Mouse (Mus musculus): ENCODE data around the gene Ganab. TPM values are rescaled to one million over a fixed set of nuclear protein-coding genes. Genes with fewer than 3 reads are reported as not detected.
"Not testable (repeated sequence)": the region's sequence is repeated elsewhere in the genome, so short reads cannot be mapped to it uniquely, and the experiment has no call there.

The Ganab gene
- total RNA-seq, 2 experiments from 2014 or later: 48.5 to 52.2 TPM

DNA sequence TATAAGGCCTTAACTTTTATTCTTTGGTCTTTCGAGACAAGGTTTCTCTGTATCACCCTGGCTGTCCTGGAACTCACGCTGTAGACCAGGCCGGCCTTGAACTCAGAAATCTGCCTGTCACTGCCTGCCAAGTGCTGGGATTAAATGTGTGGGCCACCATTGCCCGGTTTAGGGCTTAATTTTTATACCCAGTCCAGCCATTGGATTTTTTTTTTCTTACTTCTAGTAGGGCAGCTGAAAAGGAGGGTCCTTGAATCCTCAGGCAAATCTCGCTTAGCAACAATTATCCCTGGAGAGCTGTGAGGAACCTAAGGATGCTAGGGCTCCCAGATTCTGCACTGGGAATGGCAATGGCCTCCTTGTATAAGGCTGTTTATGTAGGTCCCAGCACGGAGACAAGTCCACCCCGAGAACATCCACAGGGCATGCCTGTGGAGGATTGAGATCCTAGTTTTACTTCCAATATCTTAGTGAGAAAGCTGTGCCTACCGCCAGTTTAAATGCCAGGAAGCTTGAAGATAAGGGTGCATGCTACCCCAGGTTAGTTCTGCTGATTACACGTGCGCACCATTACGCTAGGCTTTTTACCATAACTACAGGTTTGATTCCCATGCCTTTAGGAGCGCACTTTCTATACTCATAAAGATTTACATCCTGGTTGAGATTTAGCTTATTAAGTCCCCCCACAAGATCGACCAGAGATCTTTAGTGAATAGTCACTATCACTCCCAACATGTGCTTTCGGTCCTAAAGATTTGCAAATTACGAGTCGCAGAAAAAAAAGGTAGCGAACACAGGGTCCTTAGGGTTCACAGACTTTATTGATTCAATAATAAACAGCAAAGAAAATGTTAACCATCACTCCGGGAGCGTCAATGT, 10.0 kb upstream of the Ganab start:
- intact Hi-C loops (cut with DNase I): no loop called here
- no peak for DNase-seq

DNA sequence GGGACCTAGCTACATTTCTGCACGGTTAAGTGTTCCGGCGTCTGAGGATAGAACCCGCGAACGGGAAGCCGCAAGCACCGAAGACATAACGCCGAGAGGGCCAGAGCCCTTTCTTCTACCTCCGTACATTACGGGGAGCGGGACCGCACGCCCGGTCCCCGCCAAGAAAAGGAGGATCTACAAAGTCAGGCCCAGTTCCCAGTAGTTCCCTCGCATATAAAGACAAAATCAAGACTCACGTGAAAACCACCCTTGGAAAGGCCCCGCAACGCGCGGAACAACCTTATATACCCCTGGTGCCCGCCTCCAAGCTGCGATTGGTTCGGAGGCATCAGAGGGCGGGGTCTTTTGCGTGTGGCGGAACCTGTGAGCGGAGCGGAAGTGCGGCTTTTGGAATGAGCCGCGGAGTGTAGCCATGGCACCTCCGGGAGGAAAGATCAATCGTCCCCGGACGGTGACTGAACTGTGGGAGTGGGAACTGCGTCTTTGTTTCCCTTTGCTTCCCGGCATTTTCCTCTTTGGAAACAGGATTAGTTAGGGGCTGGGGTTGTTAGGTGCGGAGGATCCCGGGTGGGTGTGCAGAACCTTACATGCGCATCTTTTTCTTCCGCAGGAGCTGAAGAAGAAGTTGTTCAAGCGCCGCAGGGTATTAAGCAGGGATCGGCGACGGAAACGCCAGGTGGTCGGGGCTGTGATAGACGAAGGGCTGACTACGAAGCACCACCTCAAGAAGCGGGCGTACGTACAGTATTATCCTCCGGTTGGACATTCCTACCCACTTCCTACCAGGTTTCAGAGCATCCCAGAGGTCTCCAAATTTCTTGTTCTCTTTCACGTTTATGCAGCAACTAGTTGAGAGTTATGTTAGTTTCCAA, 9.1 kb upstream of the Ganab start, which contains the start of the genes 1810009A15Rik and Gm49416:
Gene 1810009A15Rik (plus strand): TSS at position 343 of the 875 bp plus-strand sequence.
Gene Gm49416 (plus strand): TSS at position 416 of the 875 bp plus-strand sequence.
- intact Hi-C loops (cut with DNase I): no loop called here
- DNase-seq: peak; percentile 92 to 93

DNA sequence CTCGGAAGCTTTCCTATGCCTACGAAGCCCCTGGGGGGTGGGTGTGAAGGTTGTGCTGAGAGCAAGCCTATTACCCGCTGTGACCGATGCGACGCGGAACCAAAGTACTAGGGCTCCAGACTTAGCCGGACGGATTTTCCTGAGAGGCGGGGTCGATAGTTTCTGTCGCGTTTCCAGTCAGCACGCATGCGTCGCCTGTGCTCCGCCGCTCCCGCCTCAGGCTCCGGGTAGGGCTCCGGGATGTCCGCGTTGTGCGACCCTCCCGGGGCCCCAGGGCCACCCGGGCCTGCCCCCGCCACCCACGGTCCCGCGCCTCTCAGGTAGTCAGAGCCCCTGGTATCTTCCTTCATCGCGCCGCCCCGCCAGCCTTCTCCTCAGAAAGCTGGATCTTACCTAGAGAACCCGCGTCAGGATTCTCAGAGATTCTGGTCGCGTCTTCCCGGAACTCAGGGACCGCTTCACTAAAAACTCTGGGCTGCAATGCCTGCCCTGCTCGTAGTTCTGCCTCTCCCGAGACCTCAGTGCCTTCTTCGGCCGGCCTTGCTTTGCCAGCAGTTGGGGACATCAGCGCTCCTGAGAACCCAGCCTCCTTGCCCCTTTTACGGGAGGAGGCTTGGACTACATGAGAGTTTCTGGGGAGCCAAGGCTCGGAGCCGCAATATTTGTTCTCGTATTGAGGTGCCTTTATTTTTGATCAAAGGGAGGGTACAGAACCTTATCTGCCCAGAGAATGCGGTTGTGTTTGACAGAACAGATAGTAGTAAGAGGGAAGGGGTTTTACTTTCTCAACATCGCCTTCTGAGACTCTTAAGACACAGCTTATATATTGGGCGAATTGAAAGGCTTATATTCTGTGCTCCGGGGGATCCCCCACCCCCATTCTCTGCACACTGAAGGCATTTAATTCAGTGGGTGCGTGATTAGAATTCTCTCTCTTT, 4.8 kb upstream of the Ganab start, which contains the start of gene Ints5:
Gene Ints5 (plus strand): TSS at position 177 of the 938 bp plus-strand sequence.
- intact Hi-C loops (cut with DNase I): loop anchor here (2.0 kb wide), 1 partner anchor 48 kb away; the partner anchor contains the start of gene Mta2
- DNase-seq: peak; percentile 87

DNA sequence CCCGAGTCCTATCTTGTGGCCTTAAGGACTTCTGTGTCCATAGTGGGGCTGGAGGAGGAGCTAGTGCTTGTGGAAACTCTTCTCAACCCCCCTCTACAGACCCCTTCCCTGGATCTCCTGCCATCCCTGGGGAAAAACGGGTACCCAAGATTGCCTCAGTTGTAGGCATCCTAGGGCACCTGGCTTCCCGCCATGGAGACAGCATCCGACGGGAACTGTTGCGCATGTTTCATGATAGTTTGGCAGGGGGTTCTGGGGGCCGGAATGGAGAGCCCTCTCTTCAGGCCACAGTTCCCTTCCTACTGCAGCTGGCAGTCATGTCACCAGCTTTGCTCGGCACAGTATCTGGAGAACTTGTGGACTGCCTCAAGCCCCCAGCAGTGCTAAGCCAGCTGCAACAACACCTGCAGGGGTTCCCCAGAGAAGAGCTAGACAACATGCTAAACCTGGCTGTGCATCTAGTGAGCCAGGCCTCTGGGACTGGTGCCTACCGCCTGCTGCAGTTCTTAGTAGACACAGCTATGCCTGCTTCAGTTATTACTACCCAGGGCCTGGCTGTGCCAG, 2.4 kb upstream of the Ganab start:
- intact Hi-C loops (cut with DNase I): no loop called here
- DNase-seq: no peak

DNA sequence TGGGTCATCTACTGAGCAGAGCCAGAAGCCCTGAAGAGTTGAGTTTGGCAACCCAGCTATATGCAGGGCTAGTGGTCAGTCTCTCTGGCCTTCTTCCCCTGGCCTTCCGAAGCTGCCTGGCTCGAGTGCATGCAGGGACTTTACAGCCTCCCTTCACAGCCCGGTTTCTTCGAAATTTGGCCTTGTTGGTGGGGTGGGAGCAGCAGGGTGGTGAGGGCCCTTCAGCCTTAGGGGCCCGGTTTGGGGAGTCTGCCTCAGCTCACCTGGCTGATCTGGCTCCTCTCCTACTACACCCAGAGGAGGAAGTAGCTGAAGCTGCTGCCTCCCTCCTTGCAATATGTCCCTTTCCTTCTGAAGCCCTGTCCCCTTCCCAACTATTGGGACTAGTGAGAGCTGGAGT, 1.6 kb upstream of the Ganab start:
- intact Hi-C loops (cut with DNase I); DNase-seq: not testable (repeated sequence)

DNA sequence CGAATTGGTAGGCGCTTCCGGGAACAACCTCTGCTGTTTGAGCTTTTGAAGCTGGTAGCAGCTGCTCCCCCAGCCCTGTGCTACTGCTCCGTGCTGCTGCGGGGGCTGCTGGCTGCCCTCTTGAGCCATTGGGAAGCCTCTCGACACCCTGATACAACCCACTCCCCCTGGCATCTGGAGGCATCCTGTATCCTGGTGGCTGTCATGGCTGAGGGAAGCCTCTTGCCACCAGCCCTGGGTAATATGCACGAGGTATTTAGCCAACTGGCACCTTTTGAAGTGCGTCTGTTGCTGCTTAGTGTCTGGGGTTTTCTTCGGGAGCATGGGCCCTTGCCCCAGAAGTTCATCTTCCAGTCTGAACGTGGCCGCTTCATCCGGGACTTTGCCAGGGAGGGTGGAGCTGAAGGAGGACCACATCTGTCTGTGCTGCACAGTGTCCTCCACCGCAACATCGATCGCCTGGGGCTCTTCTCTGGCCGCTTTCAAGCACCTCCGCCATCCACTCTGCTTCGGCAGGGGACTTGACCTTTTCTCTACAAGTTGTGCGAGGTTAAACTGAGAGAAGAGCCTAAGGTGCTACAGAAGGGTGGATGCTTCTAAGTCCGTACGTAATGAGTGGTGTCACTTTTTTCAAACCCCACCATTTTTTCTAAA, 533 bp upstream of the Ganab start:
- DNase-seq: peak; percentile 40 to 45
- intact Hi-C loops (cut with DNase I): not testable (repeated sequence)

DNA sequence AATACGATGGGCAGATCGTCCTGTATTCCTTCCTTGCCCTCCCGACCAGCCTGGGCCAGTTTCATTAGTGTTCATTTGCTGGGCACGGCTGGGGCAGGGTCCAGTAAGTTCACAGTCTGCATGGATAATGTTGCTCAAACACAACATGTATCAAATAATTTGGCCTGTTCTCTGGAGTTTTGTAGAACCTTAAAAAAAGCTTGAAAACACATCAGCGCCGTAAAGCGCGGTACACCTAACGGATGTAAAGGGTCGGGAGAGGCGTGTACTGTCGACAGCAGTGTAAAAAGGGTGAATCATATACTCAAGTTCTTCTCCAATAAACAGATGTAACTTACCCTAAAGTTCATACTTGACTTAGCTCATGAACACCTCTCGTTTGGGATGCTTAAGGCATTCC, 705 bp downstream of the Ganab start:
- intact Hi-C loops (cut with DNase I): loop anchor here (2.0 kb wide), 1 partner anchor 22 kb away; the partner anchor contains the start of gene B3gat3
- no peak for DNase-seq

DNA sequence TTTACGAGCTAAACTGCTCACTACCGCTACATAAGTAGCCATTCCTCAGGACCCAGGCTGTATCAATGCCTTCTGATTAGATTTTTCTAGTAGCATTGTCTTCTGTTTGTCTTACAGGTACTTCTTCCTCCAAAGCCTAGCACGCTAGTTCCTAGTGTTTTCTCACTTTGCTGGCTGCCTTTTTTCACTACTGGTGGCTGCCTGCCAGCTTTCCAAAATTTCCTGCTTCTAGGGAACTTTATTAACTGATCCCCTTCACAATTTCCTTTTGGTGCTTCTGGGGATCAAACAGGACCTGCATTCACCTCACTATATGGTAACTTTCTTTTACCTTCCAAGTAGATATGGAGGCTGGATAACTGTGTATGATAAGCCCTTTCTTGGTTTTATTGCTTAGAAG, 1.2 kb downstream of the Ganab start:
- intact Hi-C loops (cut with DNase I): loop anchor here (2.0 kb wide), 1 partner anchor 22 kb away; the partner anchor contains the start of gene B3gat3
- DNase-seq: no peak

DNA sequence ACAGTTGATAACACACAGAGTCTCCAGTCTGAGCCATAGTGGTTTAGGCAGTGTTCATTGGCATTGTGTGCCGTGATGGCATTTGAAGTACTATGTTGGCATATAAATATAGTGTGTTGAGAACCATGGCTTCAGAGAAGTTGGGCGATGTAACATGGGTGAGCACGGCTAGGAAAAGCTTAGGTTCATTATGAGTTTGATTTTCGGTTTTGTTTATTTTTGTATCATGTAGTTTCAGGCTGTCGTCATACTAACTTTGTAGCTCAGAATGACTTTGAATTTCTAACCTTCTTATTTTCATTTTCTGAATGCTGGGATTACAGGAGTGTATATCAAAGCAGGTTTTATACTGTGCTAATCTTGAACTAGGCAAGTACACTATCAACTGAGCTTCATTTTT, 5.5 kb downstream of the Ganab start:
- intact Hi-C loops (cut with DNase I): no loop called here
- DNase-seq: no peak

DNA sequence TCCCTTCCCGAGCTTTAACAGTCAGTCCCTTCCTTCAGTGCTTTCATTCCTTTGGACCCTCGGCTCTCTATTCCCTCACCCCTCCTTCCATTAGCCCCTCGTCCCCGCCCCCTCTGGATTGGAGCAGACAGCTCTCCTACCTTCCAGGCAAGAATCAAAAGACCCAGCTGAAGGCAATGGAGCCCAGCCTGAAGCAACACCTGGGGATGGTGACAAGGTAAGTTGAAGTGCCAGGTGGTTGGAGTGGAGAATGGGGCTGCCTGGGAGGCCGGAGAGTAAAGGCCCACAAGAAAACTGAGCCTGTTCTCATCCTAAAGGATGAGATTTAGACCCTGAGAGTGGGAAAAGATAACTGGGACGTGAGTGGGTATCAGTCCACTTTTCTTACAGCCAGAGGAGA, 10.7 kb downstream of the Ganab start:
- no peak for DNase-seq
- intact Hi-C loops (cut with DNase I): no loop called here

DNA sequence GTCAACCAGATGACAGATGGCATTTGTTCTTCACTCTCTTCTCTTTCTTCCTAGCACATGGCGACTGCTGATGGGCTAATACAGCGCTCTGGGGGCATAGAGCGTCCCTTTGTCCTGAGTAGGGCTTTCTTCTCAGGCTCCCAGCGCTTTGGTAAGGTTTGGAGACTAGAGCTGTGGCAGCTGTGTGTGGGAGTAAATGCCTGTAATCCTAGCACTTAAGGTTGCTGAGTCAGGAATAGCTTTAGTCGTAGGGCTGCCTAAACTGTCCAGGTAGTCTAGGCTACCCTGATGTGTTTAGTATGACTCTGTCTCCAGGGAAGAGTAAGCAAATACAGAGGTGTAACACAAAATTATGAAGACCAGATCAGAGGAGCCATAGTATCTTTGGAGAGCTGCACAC, 13.9 kb downstream of the Ganab start:
- intact Hi-C loops (cut with DNase I): no loop called here
- no peak for DNase-seq

DNA sequence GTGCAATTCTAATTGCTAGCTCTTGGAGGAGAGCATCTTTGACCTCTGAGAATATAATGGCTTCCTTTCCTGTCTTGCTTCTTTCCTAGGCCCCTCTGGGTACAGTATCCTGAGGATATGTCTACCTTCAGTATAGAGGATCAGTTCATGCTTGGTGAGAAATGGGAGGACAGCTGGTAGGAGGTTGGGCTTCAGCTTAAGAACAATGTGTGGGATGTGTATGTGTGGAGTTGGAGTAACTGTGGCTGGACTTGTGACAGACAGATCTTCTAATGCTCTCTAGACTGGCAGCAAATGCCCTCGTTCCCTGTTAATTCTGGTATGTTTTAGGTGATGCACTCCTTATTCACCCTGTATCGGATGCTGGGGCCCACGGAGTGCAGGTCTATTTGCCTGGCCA, 16.3 kb downstream of the Ganab start:
- no peak for DNase-seq

DNA sequence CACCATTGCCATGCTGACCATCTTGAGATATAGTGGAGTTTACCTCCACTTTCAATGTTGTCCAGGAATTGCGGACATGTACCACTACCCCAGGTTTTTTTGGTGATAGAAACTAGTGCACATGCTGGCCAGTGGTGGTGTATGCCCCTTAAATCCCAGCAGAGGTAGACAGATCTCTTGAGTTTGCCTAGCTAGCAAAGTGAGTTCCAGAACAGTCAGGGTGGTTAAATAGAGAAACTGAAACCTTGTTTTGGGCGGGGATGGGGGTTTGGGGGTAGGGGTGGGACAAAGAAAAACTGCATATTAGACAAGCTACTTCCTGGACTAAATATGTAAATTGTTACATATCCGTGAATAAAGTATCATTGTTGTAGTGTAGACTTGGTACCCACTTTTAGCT, 21.1 kb downstream of the Ganab start:
- DNase-seq: no peak
- intact Hi-C loops (cut with DNase I): no loop called here

More for the DNA sequence above, 16.3 kb downstream of the Ganab start:
- intact Hi-C loops (cut with DNase I): no loop called here

DNA sequence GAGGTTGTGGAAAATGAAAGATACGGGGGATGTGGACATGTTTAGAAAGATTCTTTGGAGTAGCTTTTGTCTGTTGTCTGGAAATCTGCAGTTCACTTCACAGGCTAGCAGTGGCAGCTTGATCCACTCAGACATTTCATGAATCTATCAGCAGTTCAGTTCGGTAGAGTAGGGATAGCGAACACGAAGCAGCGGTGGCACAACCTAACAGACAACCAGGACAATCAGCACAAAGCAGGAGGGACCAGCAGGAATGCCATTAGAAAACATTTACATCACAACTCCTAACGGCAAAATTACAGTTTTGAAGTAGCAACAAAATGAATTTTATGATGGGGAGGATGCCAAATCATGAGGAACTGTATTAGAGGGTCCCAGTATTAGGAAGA, 21.8 kb downstream of the Ganab start:
- no peak for DNase-seq
- intact Hi-C loops (cut with DNase I): loop anchor here (2.0 kb wide), 1 partner anchor 21 kb away; the partner anchor contains the start of gene Ganab

DNA sequence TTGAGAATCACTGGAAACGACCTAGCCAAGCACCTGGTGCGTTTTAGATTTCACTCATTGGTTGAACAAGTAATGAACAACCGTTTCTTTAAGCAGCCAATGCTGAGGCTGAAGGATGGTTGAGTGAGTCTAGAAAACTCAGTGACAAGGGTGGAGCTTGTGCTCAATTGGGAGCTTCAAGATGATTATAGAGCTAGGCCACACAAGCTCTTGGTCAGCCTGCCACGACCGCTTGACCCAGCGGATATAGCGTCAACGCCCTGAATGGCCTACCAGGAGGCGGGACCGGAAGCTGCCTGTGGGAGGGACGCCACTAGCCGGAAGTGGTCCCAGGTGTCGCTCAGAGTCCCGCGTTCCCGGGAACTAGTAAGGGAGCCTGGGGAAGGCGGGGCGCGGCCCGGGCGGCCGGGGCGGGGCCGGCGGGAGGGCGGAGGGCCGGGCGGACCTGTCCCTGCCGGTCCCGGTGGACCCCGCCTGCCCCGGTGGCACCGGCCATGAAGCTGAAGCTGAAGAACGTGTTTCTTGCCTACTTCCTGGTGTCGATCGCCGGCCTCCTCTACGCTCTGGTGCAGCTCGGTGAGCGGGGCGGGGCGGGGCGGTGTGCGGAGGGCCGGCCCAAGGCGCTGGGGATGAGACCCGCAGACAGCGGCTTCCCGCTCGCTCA, 22.3 kb downstream of the Ganab start, which contains the start of gene B3gat3:
Gene B3gat3 (plus strand): TSS at position 302 of the 664 bp plus-strand sequence.
- peak; percentile 97 for DNase-seq
- intact Hi-C loops (cut with DNase I): loop anchor here (2.0 kb wide), 1 partner anchor 21 kb away; the partner anchor contains the start of gene Ganab

DNA sequence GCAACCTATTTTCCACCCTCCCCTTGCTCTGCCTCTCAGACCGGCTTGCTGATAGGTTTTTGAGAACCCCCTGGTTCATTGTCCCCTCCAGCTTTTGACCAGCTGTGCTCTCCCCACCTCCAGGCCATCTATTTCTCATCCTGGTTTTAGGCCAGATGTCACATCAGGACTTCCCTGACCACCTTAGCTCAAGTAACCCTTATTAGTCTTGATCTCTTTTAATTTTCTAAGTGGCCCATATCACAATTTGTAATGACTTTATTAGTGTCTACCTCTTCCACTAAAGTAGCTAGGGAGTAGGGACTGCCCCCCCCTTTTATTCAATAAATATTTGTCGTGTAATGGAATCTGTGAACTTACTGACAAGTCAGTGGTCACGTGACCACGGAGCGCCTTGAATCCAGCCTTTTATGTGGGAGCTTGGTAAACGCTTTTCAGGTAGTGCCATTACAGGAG, 23.0 kb downstream of the Ganab start:
- no peak for DNase-seq
- intact Hi-C loops (cut with DNase I): loop anchor here (2.0 kb wide), 1 partner anchor 22 kb away; the partner anchor contains the start of gene Ganab

DNA sequence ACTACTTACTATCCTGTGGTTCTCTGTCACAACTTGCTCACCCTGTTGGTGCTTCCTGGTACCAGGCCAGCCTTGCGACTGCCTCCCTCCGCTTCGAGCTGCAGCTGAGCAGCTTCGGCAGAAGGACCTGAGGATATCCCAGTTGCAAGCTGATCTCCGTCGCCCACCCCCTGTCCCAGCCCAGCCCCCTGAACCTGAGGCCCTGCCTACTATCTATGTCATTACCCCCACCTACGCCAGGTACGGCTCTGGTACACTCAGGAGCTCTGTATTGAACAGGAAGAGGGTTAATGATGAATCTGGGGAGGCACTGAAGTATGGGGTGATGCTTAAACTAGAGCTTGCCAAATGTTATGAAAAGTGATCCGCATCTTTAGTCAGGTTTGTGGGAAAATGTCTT, 23.9 kb downstream of the Ganab start:
- DNase-seq: no peak
- intact Hi-C loops (cut with DNase I): loop anchor here (2.0 kb wide), 1 partner anchor 23 kb away; the partner anchor contains the start of gene Ganab

DNA sequence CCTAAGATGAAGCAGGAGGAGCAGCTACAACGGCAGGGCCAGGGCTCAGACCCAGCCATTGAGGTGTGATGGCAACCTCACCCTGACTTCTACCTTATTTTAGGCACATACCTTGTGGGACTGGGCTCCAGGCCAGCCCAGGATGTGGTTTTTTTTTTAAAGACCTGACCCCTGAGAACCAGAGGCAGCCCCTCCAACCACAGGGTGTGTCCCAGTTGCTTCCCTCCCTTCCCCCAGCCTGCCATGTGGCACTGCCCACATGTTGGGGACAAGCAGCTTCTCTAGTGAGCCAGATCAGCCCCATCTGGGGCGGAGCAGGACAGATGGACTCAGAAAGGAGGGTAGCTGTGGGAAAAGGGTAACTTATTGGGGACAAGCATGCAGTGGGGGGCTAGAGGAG, 28.9 kb downstream of the Ganab start:
- DNase-seq: no peak

More for the DNA sequence above, 28.9 kb downstream of the Ganab start:
- intact Hi-C loops (cut with DNase I): no loop called here

Data from heart, postnatal 36 days (tissue).